Mouse (Mus musculus) adrenal gland, adult 10 weeks (tissue): ENCODE results near the gene Cd37. TPM values are rescaled to one million over a fixed set of nuclear protein-coding genes. Genes with fewer than 3 reads are reported as not detected.

Source experiments
- polyA plus RNA-seq: library from polyadenylated mRNA; stranded (reverse); fragments of 350-450 nt; fragmentation: Illumina TruSeq; extraction: RNeasy Lipid Tissue Mini Kit (QIAGEN cat#74804); gene quantifications from one replicate; pipeline ENCODE4 v1.2.3, GENCODE M21; 2014; ENCODE audit warnings: low read depth, low replicate concordance

Gene Cd37
- polyA plus RNA-seq, result 0.52 TPM

DNA sequence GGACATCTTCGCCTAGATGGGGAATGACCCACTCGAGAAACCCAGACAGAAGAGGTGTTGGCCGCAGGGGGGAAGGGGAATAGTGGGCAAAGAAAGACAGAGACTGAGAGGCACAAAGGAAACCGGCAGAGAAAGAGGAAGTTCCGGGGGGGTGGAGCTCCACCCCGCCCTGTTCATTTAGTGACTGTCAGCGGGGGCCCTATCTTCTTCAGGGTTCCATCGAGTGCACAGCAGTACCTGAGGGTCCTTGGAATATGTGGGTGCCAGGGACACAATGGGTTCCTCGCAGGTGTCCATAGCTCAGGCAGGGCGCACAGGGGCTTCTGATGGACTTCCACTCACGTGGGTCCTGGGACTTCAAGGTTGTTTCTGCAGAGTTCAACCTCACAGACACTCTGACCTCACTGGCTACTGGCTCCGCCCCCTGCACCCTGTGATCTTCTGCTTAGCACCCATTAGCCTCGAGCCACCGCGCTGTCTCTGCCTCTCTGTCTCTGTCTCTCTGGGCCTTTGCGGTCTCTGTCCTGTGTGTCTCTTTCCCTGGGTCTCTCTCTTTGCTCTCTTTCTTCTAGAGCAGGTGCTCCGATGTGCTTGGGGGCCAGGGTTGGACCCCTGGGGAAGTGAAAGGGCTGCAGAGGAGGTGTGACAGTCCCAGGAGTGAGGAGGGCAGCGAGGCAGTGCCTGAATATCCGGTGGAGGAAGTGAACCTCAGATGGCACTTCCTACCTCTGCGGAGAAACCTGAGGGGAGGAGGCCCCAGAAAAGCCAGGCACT lies at the start of gene Cd37:
Cd37 (minus strand) TSS at position 393 of the 774 bp plus-strand sequence.

DNA sequence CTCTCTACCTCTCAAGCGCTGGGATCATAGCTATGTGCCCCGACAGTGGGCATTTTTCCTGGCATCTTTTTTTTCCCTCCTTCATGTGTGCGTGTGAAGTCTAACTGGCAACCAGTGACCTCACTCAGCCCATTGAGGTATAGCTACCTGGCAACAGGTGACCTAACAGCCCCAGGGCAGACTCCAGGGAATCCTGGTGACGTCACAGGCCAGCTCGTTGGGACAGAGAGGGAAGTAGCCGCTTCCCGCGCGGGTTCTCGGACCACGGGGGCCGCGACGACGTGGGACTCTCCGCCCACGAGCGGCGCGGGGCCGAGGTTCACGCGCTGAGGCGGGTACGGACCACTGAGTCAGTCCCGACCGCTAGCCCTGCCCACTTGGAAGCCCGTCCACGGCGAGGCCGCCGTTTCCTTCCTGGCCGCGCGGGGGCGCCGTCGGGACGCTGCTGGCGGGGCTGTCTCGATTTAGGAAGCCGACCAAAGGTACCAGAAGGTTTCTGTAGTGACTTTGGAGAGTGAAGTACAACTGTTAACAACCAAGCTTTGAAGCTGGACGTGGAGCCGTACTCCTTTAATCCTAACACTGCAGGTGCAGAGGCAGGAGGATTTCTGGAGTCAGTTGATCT lies 38.3 kb upstream of the Cd37 start, which contains the start of gene Slc6a21:
Slc6a21 (plus strand) TSS at position 378 of the 625 bp plus-strand sequence.

GRCm38 (mm10) chr7:45240633-45241388 lies 1.9 kb upstream of the Cd37 start, which contains the start of gene Slc6a16:
Gene Slc6a16, plus strand, starts transcription at chr7:45241085.

DNA sequence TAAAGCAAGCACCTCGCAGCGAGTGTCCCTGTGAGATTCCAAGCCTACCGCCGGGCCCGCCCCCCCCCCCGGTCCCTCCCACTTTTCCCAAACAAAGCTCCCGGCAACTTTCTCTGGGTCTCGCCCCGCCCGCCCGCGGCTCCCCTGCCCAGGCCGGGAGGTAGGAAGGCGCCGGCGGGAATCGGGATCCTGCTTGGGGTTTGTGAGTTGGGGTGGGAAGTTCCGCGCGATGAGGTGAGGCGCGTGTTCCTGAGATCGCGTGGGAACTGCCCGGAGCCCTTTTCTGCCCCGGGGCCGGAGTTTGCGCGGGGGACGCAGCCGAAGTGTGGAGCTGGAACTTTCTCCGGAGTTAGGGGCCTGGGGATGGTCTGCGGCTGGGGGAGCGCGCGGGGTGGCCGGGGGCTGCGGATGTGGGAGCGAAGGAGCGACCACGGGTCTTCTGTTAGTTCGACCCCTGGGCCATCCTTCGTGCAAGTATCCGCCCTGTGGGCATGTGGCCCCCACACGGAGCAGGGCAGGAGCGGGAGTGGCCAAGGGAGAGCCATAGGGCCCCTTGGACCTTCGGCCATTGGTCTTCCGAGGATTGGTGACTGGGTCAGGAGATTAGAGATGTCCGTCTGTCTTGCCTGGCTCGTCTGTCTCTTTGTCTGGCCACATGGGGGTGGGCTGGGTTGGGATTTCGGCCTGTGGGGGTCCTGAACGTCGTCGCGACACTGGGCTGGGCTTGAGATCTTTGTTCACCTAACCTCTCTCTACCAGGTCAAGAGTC lies 23.1 kb downstream of the Cd37 start, which contains the start of gene Tead2:
Tead2 (plus strand) TSS at position 81 of the 769 bp plus-strand sequence.

GRCm38 (mm10) chr7:45211851-45212251 lies 27.1 kb downstream of the Cd37 start, which contains the start of gene Dkkl1:
Gene Dkkl1, minus strand, starts transcription at chr7:45212147.

DNA sequence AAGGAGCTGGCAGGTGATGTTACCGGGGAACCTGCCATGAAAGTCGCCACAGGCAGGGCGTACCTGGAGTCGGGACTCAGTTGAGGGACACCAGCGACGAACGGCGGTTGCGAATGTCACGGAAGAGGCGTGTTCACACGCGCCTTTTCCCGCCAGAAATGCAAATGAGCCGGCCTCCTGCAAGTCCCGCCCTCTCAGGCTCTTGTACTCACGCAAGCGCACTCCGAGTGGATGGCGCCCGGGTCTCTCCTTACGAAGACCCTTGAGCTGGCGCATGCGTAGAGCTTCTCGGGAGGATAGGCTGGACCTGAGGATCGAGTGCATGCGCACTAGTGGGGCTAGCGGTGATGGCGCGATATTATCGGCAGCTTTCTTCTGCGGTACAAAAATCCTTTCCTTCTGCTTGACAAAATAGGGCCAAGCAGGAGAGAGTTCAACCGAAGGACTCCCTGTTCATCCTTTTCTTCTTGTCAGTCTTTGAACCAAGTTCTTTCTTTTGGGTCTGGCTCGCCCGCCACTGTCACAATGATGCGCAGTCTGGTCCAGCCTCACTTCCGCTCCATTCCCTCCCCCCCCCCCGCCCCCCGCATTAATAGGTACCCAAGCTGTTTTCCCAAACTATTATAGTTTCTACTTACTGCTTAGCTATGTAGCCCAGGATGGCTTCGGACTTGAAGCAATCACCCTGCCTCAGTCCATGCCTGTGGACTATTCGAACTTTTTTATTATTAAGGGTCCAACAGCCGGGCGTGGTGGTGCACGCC lies 34.4 kb downstream of the Cd37 start, which contains the start of gene Ccdc155:
Ccdc155 (minus strand) TSS at position 513 of the 764 bp plus-strand sequence.

Other genes with a start within 250 kb of the Cd37 start
- gene Irf3, start 241.5 kb downstream of the Cd37 start, polyA plus RNA-seq, result 24.6 TPM
- not detected for gene Bcl2l12, start 240.4 kb downstream of the Cd37 start, polyA plus RNA-seq
- gene Scaf1, start 222.8 kb downstream of the Cd37 start, polyA plus RNA-seq, result 4.1 TPM
- 5.8 TPM for gene Rras, start 221.2 kb downstream of the Cd37 start, polyA plus RNA-seq
- gene Prr12, start 186.2 kb downstream of the Cd37 start, polyA plus RNA-seq, result 0.41 TPM
- 7.3 TPM for gene Nosip, start 176.7 kb downstream of the Cd37 start, polyA plus RNA-seq
- gene Prrg2, start 176.4 kb downstream of the Cd37 start, polyA plus RNA-seq, result 3.9 TPM
- gene Rcn3, start 146.9 kb downstream of the Cd37 start, polyA plus RNA-seq, result not detected
- 21.6 TPM for gene Fcgrt, start 135.3 kb downstream of the Cd37 start, polyA plus RNA-seq
- 313 TPM for gene Rps11, start 114.7 kb downstream of the Cd37 start, polyA plus RNA-seq
- 287 TPM for gene Rpl13a, start 110.4 kb downstream of the Cd37 start, polyA plus RNA-seq
- gene Gm45713, start 102.9 kb downstream of the Cd37 start, polyA plus RNA-seq, result not detected
- 11.4 TPM for gene Flt3l, start 102.7 kb downstream of the Cd37 start, polyA plus RNA-seq
- gene Pih1d1, start 84.8 kb downstream of the Cd37 start, polyA plus RNA-seq, result 2.8 TPM
- 2.0 TPM for gene Aldh16a1, start 84.5 kb downstream of the Cd37 start, polyA plus RNA-seq
- gene Slc17a7, start 75.2 kb downstream of the Cd37 start, polyA plus RNA-seq, result not detected
- gene Gfy, start 59.5 kb downstream of the Cd37 start, polyA plus RNA-seq, result not detected
- gene Pth2, start 58.1 kb downstream of the Cd37 start, polyA plus RNA-seq, result not detected
- not detected for gene Ccdc155, start 34.2 kb downstream of the Cd37 start, polyA plus RNA-seq
- not detected for gene Dkkl1, start 27.0 kb downstream of the Cd37 start, polyA plus RNA-seq
- 2.2 TPM for gene Tead2, start 23.4 kb downstream of the Cd37 start, polyA plus RNA-seq
- gene Slc6a16, start 2.0 kb upstream of the Cd37 start, polyA plus RNA-seq, result not detected
- not detected for gene Slc6a21, start 38.4 kb upstream of the Cd37 start, polyA plus RNA-seq
- gene Trpm4, start 94.7 kb upstream of the Cd37 start, polyA plus RNA-seq, result 0.29 TPM
- 0.87 TPM for gene Hrc, start 96.2 kb upstream of the Cd37 start, polyA plus RNA-seq
- gene Ppfia3, start 127.9 kb upstream of the Cd37 start, polyA plus RNA-seq, result not detected
- not detected for gene Lin7b, start 131.5 kb upstream of the Cd37 start, polyA plus RNA-seq
- 77.1 TPM for gene Snrnp70, start 156.6 kb upstream of the Cd37 start, polyA plus RNA-seq
- gene Kcna7, start 166.5 kb upstream of the Cd37 start, polyA plus RNA-seq, result not detected
- gene Ntf5, start 174.6 kb upstream of the Cd37 start, polyA plus RNA-seq, result not detected
- gene Lhb, start 181.7 kb upstream of the Cd37 start, polyA plus RNA-seq, result not detected
- 5.4 TPM for gene Gys1, start 195.7 kb upstream of the Cd37 start, polyA plus RNA-seq
- gene Ruvbl2, start 199.0 kb upstream of the Cd37 start, polyA plus RNA-seq, result 0.76 TPM
- gene Ftl1, start 220.8 kb upstream of the Cd37 start, polyA plus RNA-seq, result 6.7 TPM
- gene Bax, start 227.8 kb upstream of the Cd37 start, polyA plus RNA-seq, result 1.1 TPM
- not detected for gene Tulp2, start 242.8 kb upstream of the Cd37 start, polyA plus RNA-seq
- gene Gm45808, start 247.7 kb upstream of the Cd37 start, polyA plus RNA-seq, result not detected
- 122 TPM for gene Dhdh, start 249.7 kb upstream of the Cd37 start, polyA plus RNA-seq